Mouse (Mus musculus): ENCODE measurements around the gene Pofut1.

- TF ChIP-seq MAX (IDR thresholded peaks at IDR 0.05) (no peak), FOSL1 (IDR thresholded peaks at IDR 0.05; ENCODE audit: insufficient read depth, low read length, poor library complexity, severe bottlenecking) (no peak), CTCF (IDR thresholded peaks at IDR 0.05; ENCODE audit: control insufficient read depth, insufficient read depth, insufficient read length) (no peak), USF1 (IDR thresholded peaks at IDR 0.05; ENCODE audit: low read depth) (no peak), MYOD1 (IDR thresholded peaks at IDR 0.05; ENCODE audit: control insufficient read depth, insufficient read length, low read depth) (no peak)
Observed at GRCm38 (mm10) chr2:153194255-153194654, 47.1 kb upstream of the Pofut1 start.
